Mouse (Mus musculus): ENCODE results near the gene Tomm20.
"Not testable (repeated sequence)": the region's sequence is repeated elsewhere in the genome, so short reads cannot be mapped to it uniquely, and the experiment has no call there.

GRCm38 (mm10) chr8:126882586-126882985 lies 63.1 kb downstream of the Tomm20 start:
- not testable (repeated sequence) for TF ChIP-seq POLR2A (IDR thresholded peaks at IDR 0.05; ENCODE audit: borderline replicate concordance, extremely low read depth, insufficient read depth, insufficient read length, poor library complexity, severe bottlenecking); CTCF (IDR thresholded peaks at IDR 0.05; ENCODE audit: borderline replicate concordance, extremely low read depth, insufficient read depth, insufficient read length)

All from brain, embryonic 14.5 days (tissue).